Mouse (Mus musculus): ENCODE measurements around the gene Inca1.

- TF ChIP-seq GATA1 (IDR thresholded peaks at IDR 0.05; ENCODE audit: borderline replicate concordance, low read length) (no peak), FLI1 (IDR thresholded peaks at IDR 0.05; ENCODE audit: low read length) (no peak)
These were observed 58.7 kb downstream of the Inca1 start for GRCm38 (mm10) chr11:70641241-70641640.

Data from megakaryocyte, embryonic 14.5 days (primary cell).